Mouse (Mus musculus) erythroblast, embryonic 14.5 days (primary cell): ENCODE measurements around the gene Rbfox1.

Experiments
- GATA1 ChIP-seq: IDR thresholded peaks from 2 replicates; pipeline ENCODE4 v1.6.1; 2012; ENCODE audit warnings: low read length, inconsistent platforms, mixed read lengths
- TAL1 ChIP-seq: IDR thresholded peaks from 3 replicates; pipeline ENCODE4 v1.6.1; 2012; ENCODE audit warnings: low read length, inconsistent platforms, mixed read lengths

DNA sequence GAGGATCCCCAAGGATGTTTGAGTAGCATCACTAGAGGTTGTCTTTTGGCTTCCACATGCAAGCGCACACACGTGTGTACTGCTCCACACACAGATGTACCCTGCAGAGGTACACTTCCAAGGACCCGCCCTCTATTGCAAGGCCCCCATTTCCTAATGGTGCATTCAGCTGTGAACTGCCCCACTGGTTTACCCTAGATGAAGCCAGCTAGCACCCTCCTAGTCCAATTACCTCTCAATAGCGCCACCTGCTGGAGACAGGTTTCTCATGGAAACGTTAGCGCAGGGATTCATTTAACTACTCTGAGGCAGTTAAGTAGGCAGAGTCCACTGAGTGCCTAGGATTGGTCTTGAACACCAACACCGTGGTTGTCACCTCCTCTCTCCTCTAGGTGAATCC, 46.5 kb downstream of the Rbfox1 start:
- no peak for TF ChIP-seq TAL1
- TF ChIP-seq GATA1 = no peak
